Mouse (Mus musculus): ENCODE results near the gene Zfp961.

DNA sequence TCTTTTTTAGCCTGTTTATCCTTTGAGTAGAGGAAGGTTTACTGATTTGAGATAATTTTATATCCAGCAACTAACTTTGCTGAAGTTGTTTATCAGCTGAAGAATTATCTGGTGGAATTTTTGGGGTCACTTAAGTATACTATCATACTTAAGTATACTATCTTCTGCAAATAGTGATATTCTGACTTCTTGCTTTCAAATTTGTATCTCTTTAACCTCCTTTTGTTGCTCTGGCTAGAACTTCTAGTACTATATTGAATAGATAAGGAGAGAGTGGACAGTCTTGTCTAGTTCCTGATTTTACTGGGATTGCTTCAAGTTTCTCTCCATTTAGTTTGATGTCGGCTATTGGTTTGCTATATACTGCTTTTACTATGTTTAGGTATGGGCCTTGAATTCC lies 44.0 kb upstream of the Zfp961 start:
- no peak for TF ChIP-seq CTCF (IDR thresholded peaks at IDR 0.05; ENCODE audit: extremely low read depth, insufficient read length, insufficient replicate concordance, low read depth, low read length)
- no peak for TF ChIP-seq POLR2A (IDR thresholded peaks at IDR 0.05; ENCODE audit: low read depth, low read length)
